Mouse (Mus musculus): ENCODE measurements at regions not wholly inside any gene's neighbourhood (a gene's known extent, or its start where the extent isn't known, plus 50 kb on each side); places are given as distances from the start of the nearest gene placed in this dataset.
A peak's percentile ranks its signal among the peaks of the same experiment; 100 is the strongest.

DNA sequence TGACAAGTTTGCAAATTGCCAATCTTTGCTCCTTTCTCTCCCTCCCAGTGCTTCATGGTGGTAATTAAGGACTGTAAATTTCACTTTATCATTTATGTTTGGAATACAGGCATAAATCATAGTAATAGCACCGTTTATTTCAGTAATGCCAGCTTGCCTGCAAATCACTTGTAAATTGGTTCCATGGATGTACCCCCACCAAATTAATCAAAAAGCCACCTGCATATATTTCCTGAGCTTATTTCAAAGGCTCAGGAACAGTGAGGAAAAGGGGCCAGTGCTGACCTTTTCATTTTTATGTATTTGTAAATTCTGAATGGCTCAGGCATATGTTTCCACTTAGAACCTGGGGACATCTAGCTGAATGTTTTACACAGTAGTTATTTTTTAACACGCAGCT lies 115.0 kb downstream of the D3Ertd751e start:
- no peak for DNase-seq (ENCODE audit: low spot score)

DNA sequence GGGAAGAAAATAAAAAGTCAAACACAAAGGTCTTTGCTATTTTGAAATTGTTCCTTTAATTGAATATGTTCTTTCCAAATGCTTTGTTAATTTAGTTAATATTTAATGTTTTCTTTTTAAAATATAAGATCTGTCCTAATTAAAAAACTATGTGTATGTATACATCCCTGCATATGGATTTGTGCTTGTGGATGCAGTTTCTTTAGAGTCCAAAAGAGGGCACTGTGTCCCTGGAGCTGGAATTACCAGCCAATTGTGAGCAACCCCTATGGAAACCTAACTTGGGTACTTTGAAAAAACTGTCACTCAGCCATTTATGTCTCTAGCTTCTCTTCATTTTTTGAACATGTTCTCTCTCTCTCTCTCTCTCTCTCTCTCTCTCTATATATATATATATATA lies 120.3 kb downstream of the D3Ertd751e start:
- DNase-seq (ENCODE audit: low spot score), result no peak

DNA sequence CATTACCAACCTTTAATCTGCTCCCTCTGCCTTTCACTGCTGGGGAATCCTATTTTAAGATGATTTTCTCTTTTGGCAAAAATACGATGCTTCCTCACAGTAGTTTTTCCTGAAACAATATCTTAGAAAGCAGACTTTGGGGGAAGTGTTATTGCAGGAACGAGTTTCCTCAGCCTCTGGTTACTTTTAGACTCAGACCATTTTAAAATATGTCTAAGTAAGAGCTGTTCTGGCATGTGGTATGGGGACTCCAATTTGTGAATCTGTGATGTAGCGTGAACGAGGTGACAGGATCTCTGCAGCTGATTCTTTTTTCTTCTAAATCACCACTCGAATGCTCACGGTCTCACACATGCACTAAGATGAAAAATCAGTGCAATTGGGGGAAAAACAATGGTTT lies 166.5 kb downstream of the D3Ertd751e start:
- no peak for DNase-seq (ENCODE audit: low spot score)

DNA sequence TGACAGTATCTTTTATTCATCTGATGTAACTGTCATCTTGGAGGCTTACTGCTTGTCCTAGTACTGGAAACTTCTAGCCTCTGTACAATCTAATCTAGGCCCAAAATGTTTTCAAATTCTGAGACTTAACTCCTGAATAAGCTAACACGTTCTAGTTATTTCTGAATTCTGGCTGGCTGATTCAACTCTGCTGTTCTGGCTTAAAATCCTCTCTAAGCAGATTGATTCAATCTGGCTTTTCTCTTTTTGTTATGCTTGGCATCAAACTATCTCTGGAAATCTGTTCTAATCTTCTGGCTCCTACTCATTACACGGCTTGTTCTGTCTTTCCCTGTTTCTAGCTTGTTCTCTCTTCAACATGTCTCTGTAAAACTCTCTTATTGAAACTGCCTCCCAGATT lies 170.8 kb downstream of the D3Ertd751e start:
- DNase-seq (ENCODE audit: low spot score), result no peak

DNA sequence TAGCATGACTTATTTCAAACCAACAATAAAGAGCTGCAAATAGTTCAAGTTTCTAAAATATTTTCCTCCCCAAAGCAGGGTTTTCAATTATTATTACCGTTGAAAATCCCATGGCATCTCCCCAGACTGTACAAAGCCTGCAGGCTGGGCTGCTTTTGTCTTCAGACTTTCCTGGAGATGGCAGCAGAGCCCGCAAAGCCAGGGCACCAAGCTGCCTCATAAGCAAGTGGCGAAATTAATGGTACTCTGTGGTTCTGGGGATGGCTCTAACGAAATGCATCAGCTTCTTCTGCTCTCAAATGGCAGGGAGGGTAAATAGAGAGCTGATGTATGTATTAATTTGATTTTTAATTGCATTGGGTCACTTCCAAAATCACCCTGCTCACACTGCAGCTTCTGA lies 197.4 kb downstream of the D3Ertd751e start:
- DNase-seq (ENCODE audit: low spot score), result no peak

DNA sequence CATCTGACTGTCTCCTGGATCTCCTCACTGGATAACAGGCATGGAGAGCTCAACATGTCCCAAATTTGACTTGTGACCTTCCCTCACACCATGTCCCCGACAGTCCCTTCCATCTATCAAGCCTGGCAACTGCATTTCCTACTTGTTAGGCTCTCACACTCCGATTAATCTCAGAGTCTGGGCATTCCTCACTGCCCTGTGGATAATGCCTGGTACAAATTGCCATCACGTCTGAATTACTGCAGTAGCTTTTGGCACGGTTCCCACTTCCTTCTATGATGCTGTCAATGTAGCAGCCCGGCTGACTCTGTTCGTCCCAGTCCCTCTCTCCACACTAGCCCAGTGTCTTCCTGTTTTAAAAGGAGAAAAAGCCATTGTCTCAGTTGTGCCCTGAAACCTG lies 200.6 kb downstream of the D3Ertd751e start:
- DNase-seq (ENCODE audit: low spot score), result no peak

GRCm38 (mm10) chr3:41949404-41949803 lies 207.0 kb downstream of the D3Ertd751e start:
- DNase-seq (ENCODE audit: low spot score), result no peak

- no peak for DNase-seq (ENCODE audit: low spot score)
Observed at GRCm38 (mm10) chr3:41957385-41957784, 215.0 kb downstream of the D3Ertd751e start.

- no peak for DNase-seq (ENCODE audit: low spot score)
Observed at GRCm38 (mm10) chr3:41960209-41960608, 217.8 kb downstream of the D3Ertd751e start.

DNA sequence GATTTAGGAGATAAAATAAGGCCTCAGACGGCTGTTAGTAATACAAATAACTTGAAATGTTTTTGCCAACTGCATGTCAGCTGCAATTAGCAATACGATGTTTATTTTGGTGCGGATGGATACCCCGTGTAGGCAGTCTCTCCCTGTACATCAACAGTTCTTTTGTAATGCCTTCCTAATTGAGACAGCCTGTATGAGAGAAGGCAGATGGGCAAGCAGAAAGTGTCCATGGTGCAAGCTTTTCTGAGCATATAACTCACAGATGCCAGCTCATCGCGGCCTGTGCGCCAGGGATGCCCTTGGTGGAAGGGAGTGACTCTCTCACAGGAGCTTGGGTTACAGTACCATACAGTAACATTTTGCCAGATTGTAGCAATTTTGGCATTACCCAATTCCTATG lies 220.5 kb downstream of the D3Ertd751e start:
- no peak for DNase-seq (ENCODE audit: low spot score)

DNA sequence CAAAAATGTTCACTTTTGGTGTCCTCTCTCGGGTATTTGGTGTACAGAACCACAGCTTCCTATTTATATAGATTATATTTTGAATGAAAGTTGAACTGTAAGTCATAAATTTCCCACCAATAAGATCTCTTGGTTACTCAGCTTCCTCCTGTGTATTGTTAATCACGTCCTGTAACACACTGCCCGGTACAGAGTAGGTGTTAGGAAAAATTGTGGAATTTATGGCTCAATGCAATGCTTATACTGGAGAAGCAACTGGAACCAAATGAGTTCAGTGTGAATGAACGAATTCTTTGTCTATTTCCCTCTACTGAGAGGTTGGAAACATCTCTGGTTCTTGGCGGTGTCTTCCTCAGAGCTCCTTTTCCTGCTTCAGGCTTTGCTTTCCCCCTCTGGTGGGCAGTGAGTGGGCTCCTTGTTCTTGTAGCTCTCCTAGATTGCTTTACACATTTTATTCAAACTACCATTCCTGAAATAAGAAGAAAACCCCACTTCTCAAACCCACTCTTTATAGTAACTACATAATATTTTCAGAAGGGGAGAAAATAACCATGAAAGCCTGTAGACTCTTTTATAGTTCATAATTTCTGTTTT lies 264.4 kb downstream of the D3Ertd751e start:
- no peak for DNase-seq (ENCODE audit: low spot score)

- no peak for DNase-seq (ENCODE audit: low spot score)
Observed at GRCm38 (mm10) chr3:42023187-42023586, 280.8 kb downstream of the D3Ertd751e start.

- DNase-seq (ENCODE audit: low spot score), result no peak
Observed at GRCm38 (mm10) chr3:42039632-42040031, 297.2 kb downstream of the D3Ertd751e start.

DNA sequence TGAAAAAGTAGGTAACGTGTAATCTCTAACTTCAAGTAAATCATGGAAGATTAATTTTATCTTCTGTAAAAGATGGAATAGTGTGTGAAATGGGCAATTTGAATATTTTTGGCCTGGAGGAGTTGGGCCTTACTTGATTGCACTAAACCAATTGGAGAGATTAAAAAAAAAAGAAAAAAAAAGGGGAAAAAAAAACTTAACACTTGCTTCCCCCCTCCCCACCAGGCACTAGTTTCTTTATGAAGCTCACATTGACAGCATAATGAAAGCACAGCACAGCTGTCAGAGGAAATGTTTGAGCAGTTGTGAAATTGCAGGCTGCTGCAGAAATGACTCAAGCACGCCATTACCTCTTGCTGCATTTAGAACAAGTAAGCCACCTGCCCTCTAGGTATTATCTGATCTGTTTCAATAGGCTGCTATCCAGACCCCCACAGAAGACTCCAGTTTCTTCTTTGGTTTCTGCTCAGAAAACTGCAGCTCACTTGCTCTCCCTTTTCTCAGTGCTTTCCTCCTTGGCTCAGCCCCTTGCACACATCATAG lies 297.9 kb downstream of the D3Ertd751e start:
- no peak for DNase-seq (ENCODE audit: low spot score)

GRCm38 (mm10) chr3:42040959-42041358 lies 298.5 kb downstream of the D3Ertd751e start:
- DNase-seq (ENCODE audit: low spot score), result no peak

- DNase-seq (ENCODE audit: low spot score), result no peak
Observed at GRCm38 (mm10) chr3:42057286-42057868, 315.0 kb downstream of the D3Ertd751e start.

DNA sequence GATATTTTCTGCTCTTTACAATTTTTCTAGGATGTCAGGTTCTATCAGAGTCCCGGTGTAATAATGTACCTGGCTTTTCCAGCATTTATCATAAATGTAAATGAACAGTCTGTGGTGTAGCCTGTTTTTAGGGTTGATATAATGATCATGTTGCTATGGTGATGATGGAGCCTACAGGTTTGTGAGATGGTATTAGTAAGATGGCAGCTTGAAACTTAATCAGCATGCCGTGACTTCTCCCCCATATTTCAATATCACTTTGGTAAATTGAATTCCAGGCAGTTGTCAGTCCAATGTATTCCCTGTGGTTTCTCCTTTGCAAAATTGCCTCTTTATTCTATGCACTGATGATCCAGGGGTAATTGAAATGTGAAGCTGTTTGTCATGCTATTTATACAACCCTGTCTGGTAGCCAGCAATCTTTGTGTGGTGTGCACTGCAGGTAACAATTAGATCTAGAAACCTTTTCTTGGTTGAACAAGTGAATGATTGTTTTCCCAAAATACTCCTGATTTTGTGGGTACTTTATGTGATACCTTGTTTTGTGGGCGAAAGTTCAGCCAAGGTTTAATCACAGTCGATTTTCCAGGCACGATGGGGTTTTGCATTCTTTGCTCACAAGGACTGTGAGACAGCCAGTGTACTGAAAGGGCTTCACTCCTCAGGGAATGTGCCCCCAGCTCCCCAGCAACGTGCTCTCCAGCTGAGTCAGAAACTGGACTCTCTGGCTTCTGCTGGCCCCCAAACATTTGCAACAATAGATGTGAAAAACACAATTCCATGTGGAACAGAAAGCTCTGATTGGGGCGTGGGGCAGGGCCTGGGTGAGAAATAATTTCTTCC lies 322.9 kb downstream of the D3Ertd751e start:
- DNase-seq (ENCODE audit: low spot score), result no peak

- no peak for DNase-seq (ENCODE audit: low spot score)
Observed at GRCm38 (mm10) chr3:42065962-42066361, 323.6 kb downstream of the D3Ertd751e start.

GRCm38 (mm10) chr3:42067036-42067435 lies 324.6 kb downstream of the D3Ertd751e start:
- no peak for DNase-seq (ENCODE audit: low spot score)

DNA sequence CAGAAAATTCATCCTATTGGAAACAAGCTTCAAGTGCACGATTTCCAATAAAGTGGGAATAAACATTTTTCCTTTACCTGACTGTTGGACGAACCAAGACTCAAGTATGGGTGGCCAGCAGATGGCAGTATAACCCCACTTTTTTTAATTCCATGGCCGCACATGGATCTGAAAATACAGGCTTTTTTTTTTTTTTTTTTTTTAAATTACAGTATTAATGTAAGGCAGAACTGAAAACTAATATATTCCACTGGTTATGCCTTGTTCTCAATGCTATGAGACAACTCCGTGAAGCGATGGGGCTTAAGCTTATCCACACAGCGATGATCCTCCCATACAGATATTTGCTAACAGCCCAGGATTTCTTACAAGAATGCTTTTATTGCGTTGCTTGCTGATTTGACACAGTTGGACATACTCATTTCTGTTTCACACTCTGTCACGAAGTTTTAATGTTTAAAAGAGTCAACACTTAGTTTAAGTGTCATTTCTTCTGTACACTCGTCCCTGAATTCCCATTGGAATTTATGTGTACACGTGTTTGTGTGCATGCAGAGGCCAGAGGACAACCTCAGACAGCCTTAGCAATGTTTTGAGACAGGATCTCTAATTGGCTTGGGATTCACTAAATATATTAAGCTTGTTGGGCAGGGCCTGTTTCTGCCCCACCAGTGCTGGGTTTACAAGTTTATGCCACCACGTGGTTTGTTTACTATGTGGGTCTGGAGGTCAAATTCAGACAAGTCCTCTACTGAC lies 332.3 kb downstream of the D3Ertd751e start:
- DNase-seq (ENCODE audit: low spot score), result peak; percentile 6

DNA sequence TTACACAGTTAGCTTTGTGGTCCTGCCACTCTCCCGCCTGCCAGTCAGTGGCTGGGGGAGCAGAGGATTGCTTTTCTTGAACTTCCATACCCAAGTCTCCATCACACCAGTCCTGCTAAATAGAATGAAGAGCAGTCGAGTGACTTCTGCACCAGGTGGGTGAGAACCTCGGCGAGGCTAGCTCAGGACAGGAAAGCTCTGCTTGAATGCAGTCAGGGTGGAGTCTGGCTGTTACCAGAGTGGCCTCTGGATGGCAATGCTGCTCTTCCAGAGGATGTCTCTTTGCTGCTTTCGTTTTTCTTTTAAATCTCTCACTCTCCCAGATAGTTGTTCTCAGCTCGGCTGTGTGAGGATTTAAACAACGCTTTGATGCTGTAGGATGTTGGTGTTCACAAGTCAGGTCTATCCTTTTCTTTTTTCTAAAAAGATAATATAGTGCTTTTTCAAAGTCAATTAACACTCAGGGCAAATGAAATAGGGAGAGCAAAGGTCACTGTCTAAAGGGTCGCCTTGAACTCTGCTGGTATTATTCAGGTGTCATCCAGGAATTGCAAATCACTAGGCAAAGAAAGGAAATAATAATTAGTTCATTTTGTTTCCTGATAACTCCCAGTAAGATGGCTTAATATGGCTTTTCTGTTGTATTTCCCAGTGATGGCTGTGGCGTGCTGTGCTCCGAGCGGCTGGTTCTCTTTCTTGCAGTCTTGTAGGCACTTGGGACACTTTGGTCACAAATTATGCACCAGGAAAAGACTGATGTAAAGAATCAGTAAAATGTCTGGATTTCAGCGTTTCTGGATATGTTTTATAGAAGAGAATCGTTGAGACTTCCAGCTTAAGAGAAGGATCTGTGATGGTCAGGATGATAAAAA lies 368.8 kb downstream of the D3Ertd751e start:
- DNase-seq (ENCODE audit: low spot score), result peak; percentile 23
